Mouse (Mus musculus) embryonic fibroblast, embryonic 13.5 days (primary cell): Measurements from ENCODE around the gene Rab4a. TPM values are rescaled to one million over a fixed set of nuclear protein-coding genes. Genes with fewer than 3 reads are reported as not detected.

Experiments used
- H3K27ac ChIP-seq: 2 replicates; pipeline ENCODE4 v1.5.1; 2012; ENCODE audit warnings: low read length, control low read depth, inconsistent platforms; ENCODE audit not compliant: insufficient read depth
- H3K4me1 ChIP-seq: 2 replicates; pipeline ENCODE4 v1.6.1; 2011; ENCODE audit warnings: low read length; ENCODE audit not compliant: control insufficient read depth, insufficient read depth
- H3K4me3 ChIP-seq: 2 replicates; pipeline ENCODE4 v1.5.1; 2011; ENCODE audit warnings: mild to moderate bottlenecking, control low read depth, low read length; ENCODE audit not compliant: insufficient read depth
- CTCF ChIP-seq: IDR thresholded peaks from 2 replicates; pipeline ENCODE4 v1.5.1; 2011; ENCODE audit warnings: mild to moderate bottlenecking, control low read depth, low read length, moderate library complexity, borderline replicate concordance; ENCODE audit not compliant: insufficient read depth
- POLR2A ChIP-seq: IDR thresholded peaks from 2 replicates; pipeline ENCODE4 v1.6.1; 2011; ENCODE audit warnings: low read depth, mild to moderate bottlenecking, control low read depth, low read length, moderate library complexity
- polyA plus RNA-seq: library from polyadenylated mRNA; stranded (reverse); fragments of >200 nt; gene quantifications from 2 replicates; pipeline ENCODE4 v1.2.4, GENCODE M21; 2011; ENCODE audit warnings: low read depth; ENCODE audit not compliant: missing spikeins, insufficient read length

The Rab4a gene
- polyA plus RNA-seq, 1 experiment: 22.0 TPM

GRCm38 (mm10) chr8:123812227-123812626 is 6.4 kb downstream of the Rab4a start:
- Histone ChIP-seq H3K4me3 (no peak overlapping the region), H3K27ac (no peak overlapping the region), H3K4me1 (no peaks in the 10 kb centered on the region)
- no peak for TF ChIP-seq CTCF
- TF ChIP-seq POLR2A: no peak

- TF ChIP-seq CTCF (no peak), POLR2A (no peak)
- Histone ChIP-seq H3K4me3 (no peak overlapping the region), H3K27ac (no peak overlapping the region), H3K4me1 (no peaks in the 10 kb centered on the region)
Observed at GRCm38 (mm10) chr8:123813173-123813891, 7.5 kb downstream of the Rab4a start.

GRCm38 (mm10) chr8:123813892-123814266 is 8.1 kb downstream of the Rab4a start:
- Histone ChIP-seq H3K4me1 (no peaks in the 10 kb centered on the region), H3K27ac (no peak overlapping the region), H3K4me3 (no peak overlapping the region)
- no peak for TF ChIP-seq CTCF
- TF ChIP-seq POLR2A: no peak

DNA sequence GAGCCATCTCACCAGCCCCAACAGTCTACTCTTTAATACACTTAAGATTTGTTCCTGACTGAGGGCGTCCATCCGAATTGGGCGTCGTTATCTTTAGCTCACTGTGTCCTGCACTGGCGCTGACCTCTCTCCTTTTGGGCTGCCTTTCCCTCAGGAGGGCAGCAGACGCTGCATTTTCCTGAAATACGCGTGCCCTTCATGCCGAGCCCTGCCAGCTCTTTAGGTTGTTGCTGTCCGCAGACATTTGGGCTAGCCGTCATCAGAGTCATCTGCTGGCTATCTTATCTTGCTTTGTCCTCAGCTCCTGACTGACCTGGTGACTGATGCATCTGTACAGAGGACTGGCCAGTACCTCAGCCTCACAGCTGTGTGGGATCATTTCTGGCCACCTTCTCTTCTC is 9.5 kb downstream of the Rab4a start:
- no peak overlapping the region for H3K27ac ChIP-seq

DNA sequence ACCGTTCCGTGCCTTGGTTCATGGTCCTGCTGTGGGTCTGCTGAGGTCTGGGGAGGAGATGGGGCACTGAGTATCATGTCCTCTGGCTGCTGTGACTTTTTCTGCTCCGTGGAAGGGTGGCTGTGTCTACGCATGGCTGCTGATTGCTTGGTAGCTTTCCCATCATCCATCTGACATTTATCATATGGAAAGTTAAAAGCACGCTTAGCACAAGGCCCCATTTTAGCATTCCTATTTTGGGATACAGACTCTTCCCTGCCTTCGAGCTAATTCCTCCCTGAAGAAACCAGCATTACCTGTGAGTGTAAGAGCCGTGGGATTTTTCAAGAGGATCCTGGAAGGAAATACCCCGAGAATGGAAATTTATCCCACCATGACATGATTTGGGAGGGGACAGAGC is 11.2 kb downstream of the Rab4a start:
- Histone ChIP-seq H3K27ac (no peak overlapping the region), H3K4me3 (no peak overlapping the region), H3K4me1 (no peaks in the 10 kb centered on the region)
- TF ChIP-seq CTCF: no peak
- no peak for TF ChIP-seq POLR2A

More for the DNA sequence above, 9.5 kb downstream of the Rab4a start:
- no peak overlapping the region for H3K4me3 ChIP-seq
- TF ChIP-seq CTCF (no peak), POLR2A (no peak)
- no peaks in the 10 kb centered on the region for H3K4me1 ChIP-seq

DNA sequence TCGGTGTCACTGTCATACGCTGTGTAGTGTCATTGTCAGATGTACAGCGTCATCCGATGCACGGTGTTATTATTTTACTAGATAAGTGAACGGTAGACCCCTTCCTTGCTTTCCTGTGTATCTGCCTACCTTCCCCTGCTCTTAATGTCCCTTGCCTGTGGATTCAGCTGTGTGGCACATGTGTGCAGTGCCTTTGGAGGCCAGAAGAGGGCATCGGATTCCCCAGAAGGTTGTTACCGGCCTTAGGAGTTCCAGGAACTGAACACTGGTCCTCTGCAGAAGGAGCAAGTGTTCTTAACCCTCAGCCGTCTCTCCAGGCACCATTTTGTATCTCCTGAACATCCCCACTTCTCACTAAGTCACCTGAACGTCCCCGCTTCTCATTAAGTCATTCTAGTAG is 12.0 kb downstream of the Rab4a start:
- TF ChIP-seq CTCF (no peak), POLR2A (no peak)
- Histone ChIP-seq H3K4me1 (no peaks in the 10 kb centered on the region), H3K4me3 (no peak overlapping the region), H3K27ac (no peak overlapping the region)

DNA sequence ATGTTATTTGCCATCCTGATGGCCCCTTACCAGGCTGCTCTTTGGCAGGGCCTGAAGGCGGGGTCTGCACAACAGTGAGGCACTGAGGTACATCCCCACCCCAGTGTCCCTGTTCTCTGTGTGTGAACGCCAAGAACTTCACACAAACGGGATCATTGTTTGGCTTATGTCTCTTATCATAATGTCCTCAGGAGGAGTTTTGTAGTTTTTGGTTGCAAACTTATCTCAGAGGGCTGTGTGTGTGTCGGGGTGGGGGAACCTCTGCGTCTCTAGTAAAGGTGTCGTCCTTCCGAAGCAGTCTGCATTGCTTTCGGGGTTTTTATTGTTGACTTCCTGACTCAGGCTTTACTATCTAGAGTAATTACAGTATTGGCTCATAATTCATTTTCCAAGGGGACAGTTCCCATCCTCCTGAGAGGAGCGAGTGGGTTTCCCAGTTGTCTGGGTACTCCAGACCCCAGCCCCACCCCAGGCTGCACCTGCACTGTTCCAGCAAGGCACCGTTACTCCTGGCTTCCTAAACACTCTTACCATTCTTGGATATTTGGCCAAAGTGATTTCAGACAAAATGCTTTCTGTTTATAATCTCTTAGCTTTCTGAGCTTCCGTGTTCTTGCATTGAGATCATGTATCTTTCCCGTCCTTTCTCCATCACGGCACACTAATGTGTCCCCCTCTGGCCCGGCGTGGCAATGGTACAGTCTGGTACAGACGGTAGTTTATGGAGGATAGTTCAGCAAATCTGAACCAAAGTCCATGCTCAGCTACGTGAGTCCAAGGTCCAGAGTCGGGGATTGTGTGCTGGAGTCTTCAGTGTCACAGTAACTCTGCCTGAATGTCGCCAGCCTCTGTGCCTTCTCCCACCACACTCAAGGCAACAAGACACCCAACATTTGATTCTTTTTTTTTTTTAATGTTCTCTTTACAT is 14.2 kb downstream of the Rab4a start:
- H3K27ac ChIP-seq: no peak overlapping the region
- no peak overlapping the region for H3K4me3 ChIP-seq
- TF ChIP-seq CTCF: no peak
- no peak for TF ChIP-seq POLR2A
- no peaks in the 10 kb centered on the region for H3K4me1 ChIP-seq

DNA sequence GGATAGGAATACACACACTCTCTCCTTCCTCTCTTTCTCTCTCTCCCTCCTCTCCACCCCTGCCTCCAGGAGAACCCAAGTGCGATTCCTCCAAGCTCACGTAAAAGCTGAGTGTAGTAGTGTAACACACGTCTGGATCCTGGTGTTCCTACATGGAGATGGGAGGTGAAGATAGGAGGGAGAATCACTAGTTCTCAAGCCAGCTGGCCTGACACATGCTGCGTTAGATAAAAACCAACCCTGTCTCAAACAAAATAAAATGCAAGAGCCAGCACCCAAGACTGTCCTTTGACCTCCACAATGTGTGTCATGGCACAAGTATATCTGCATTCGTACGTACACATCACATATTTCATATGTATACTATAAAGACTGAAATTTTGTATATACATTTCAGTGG is 15.0 kb downstream of the Rab4a start:
- no peaks in the 10 kb centered on the region for H3K4me1 ChIP-seq
- TF ChIP-seq POLR2A: no peak
- H3K27ac ChIP-seq: no peak overlapping the region
- H3K4me3 ChIP-seq: no peak overlapping the region

DNA sequence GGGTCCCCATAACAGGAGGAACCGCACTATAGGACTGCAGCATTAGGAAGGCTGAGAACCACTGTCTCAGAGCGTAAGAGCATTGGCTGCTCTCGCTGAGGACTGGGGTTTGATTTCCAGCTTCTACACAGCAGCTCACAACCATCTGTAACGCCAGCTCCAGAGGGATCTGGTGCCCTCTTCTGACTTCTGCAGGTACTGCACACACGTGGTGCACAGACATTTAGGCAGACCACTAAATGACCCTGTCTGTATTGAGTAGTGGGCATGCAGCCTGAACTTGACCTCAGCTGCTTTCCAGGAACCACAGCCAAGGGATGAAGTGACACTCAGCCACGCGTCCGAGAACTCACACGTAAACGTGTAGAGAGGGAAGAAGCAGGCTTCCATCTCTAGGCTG is 17.3 kb downstream of the Rab4a start:
- Histone ChIP-seq H3K27ac (no peak overlapping the region), H3K4me1 (no peaks in the 10 kb centered on the region), H3K4me3 (no peak overlapping the region)
- TF ChIP-seq CTCF (no peak), POLR2A (no peak)

DNA sequence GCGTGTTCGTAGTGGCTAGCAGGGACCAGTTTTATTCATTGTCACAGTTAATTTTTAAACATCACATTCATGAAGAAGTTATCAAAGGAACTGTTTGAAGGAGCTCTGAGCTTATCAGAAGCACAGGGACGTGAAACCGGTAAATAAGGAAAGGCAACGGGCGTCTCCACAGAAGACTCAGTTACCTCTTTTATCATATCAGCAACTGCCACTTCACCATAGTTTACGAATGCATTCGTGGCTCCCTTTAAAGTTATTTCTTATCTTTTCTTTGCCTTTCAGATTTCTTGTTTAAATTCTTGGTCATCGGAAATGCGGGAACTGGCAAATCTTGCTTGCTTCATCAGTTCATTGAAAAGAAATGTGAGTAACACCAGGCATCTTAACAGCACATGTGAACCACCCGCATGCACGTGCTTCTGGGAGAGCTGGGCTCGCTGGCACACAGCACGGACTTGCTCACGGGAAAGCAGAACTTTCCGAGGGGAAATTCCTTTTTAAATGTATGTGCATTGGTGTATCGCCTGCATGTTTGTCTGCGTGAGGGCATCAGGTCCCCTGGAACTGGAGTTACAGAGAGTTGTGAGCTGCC is 17.8 kb downstream of the Rab4a start:
- H3K27ac ChIP-seq: no peak overlapping the region
- no peak overlapping the region for H3K4me3 ChIP-seq
- TF ChIP-seq CTCF: no peak
- TF ChIP-seq POLR2A: no peak
- H3K4me1 ChIP-seq: no peaks in the 10 kb centered on the region
